Mouse (Mus musculus): ENCODE measurements around the gene Gm20767. TPM values are rescaled to one million over a fixed set of nuclear protein-coding genes. Genes with fewer than 3 reads are reported as not detected.
"Not testable (repeated sequence)": the region's sequence is repeated elsewhere in the genome, so short reads cannot be mapped to it uniquely, and the experiment has no call there.

Gm20767 gene
- polyA plus RNA-seq, 1 experiment from 2014 or later = not detected

DNA sequence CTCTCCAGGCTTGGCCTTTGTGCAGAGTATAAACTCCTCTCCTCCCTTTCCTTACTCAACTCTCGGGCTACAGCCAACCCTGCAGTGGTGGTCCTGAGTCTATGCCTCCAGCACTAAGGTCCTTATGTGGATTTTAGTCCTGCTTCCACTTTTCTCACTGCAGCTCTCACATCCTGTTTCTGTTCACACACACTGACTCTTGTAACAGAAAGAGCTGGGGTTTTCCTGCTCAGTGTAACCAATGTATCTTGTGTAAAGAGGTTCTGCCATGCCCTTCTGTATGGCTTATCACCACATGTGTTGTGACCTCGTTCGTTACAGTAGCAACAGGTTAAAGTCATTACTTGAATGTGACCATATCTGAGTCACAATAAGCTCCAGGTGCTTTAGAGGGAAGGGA is 10.5 kb downstream of the Gm20767 start:
- not testable (repeated sequence) for H3K27me3 ChIP-seq (replicated peaks; ENCODE audit: control insufficient read depth, insufficient read depth, low read length)

DNA sequence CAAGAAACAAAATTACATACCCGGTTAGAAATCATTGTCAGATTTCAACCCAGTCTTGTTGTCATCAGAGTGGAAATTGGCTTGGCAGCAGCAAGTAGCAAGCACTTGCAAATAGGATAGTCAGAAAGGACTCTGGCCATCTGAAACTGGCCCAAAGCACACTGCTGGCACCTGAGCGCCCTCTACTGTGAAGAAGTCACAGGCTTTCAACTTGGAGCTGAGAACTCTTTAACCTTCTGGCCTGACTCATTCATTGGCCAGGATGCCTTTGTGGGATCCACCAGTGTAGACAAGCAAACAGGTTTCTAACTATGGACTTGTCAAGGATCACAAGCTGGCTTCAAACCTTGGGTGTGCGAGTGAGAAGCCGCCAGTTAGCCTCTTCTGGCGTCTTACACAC is 28.3 kb downstream of the Gm20767 start:
- 54% methylated on average over 5 of the region's 5 CpGs for WGBS
- H3K36me3 ChIP-seq (ENCODE audit: control insufficient read depth, insufficient read depth, low read length); H3K9me3 ChIP-seq (ENCODE audit: control insufficient read depth, low read length); H3K4me3 ChIP-seq (ENCODE audit: low read depth, low read length); ATAC-seq (ENCODE audit: low read depth); DNase-seq (ENCODE audit: low spot score); H3K27me3 ChIP-seq (replicated peaks; ENCODE audit: control insufficient read depth, insufficient read depth, low read length); H3K9ac ChIP-seq (ENCODE audit: low read depth, low read length); H3K4me1 ChIP-seq (ENCODE audit: control insufficient read depth, insufficient read depth, low read length); H3K27ac ChIP-seq (replicated peaks; ENCODE audit: low read depth, low read length); H3K4me2 ChIP-seq (ENCODE audit: low read depth, low read length): not testable (repeated sequence)

More for the DNA sequence above, 10.5 kb downstream of the Gm20767 start:
- ATAC-seq (ENCODE audit: low read depth); H3K4me2 ChIP-seq (ENCODE audit: low read depth, low read length); H3K36me3 ChIP-seq (ENCODE audit: control insufficient read depth, insufficient read depth, low read length); H3K4me3 ChIP-seq (ENCODE audit: low read depth, low read length); H3K9ac ChIP-seq (ENCODE audit: low read depth, low read length); DNase-seq (ENCODE audit: low spot score); H3K27ac ChIP-seq (replicated peaks; ENCODE audit: low read depth, low read length); H3K4me1 ChIP-seq (ENCODE audit: control insufficient read depth, insufficient read depth, low read length); H3K9me3 ChIP-seq (ENCODE audit: control insufficient read depth, low read length): not testable (repeated sequence)
- 63% methylated on average over 3 of the region's 3 CpGs for WGBS

DNA sequence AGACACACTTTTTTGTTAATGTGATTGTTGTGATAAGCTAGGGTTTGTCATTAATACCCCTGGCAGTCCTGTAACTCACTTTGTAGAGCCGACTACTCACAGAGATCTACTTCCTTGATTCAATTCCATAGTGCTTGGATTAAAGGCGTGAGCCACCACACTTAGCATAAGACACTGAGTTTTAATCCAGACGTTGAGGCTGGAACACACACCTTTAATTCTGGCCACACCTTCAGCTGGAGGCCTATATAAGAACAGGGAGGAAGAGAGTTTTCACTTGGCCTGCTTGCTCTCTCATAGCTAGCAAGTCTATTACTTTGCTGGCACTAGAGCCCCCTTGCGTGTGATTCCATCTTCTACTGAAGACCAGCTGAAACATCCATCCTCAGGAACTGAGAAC is 32.1 kb downstream of the Gm20767 start, which contains the start of gene Gm21818:
Gm21818 (plus strand) TSS at position 301 of the 400 bp plus-strand sequence.
- H3K4me1 ChIP-seq (ENCODE audit: control insufficient read depth, insufficient read depth, low read length); H3K36me3 ChIP-seq (ENCODE audit: control insufficient read depth, insufficient read depth, low read length); ATAC-seq (ENCODE audit: low read depth); H3K27me3 ChIP-seq (replicated peaks; ENCODE audit: control insufficient read depth, insufficient read depth, low read length); DNase-seq (ENCODE audit: low spot score); H3K9me3 ChIP-seq (ENCODE audit: control insufficient read depth, low read length); H3K9ac ChIP-seq (ENCODE audit: low read depth, low read length); H3K4me3 ChIP-seq (ENCODE audit: low read depth, low read length); H3K27ac ChIP-seq (replicated peaks; ENCODE audit: low read depth, low read length); H3K4me2 ChIP-seq (ENCODE audit: low read depth, low read length): not testable (repeated sequence)
- WGBS = 76% methylated on average over 4 of the region's 4 CpGs

DNA sequence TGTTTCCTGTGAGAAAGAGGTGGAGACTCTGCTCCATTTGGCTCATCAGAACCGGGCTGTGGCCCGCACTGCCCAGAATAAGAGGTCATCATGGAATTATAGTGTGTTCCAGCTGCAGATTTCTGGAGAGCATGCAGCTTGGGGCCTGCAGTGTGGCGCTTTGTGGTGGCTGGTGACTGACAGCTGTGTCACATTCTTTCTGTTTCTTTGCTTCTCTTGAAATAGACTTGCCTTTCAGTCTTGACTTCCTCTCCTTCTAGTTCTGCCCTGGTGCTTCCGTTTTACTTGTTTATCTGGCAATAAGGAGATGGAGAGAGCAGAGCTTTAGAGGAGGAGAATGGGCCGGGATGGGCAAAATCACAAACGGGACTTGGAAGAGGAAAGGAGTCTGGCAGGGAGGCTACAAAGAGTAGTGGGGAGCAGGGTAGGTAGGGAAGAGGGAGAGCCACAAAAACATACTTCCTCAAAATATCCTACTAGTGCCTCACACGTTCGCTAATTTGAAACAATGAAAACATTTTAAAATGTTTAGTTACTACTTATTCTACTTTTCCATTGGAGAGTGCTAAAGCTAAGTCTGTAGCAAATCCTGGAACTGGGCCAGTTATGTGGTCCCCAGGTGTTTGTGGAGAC is 56.3 kb downstream of the Gm20767 start:
- H3K4me1 ChIP-seq (ENCODE audit: control insufficient read depth, insufficient read depth, low read length); ATAC-seq (ENCODE audit: low read depth); H3K4me3 ChIP-seq (ENCODE audit: low read depth, low read length); H3K36me3 ChIP-seq (ENCODE audit: control insufficient read depth, insufficient read depth, low read length); H3K9ac ChIP-seq (ENCODE audit: low read depth, low read length); H3K27me3 ChIP-seq (replicated peaks; ENCODE audit: control insufficient read depth, insufficient read depth, low read length); H3K4me2 ChIP-seq (ENCODE audit: low read depth, low read length); H3K9me3 ChIP-seq (ENCODE audit: control insufficient read depth, low read length); DNase-seq (ENCODE audit: low spot score); H3K27ac ChIP-seq (replicated peaks; ENCODE audit: low read depth, low read length): not testable (repeated sequence)
- 78% methylated on average over 7 of the region's 8 CpGs for WGBS

Other genes starting within 250 kb of the Gm20767 start
- gene Tcstv1, start 245.5 kb upstream of the Gm20767 start, polyA plus RNA-seq (2014; fragmentation: Nextera tagmentation; extraction: Ambion mirVana) = not detected in 2 replicates
- gene Gm21761, start 211.0 kb upstream of the Gm20767 start, polyA plus RNA-seq (2014; fragmentation: Nextera tagmentation; extraction: Ambion mirVana) = not detected in 2 replicates
- gene B020031M17Rik, start 189.4 kb upstream of the Gm20767 start, polyA plus RNA-seq (2014; fragmentation: Nextera tagmentation; extraction: Ambion mirVana) = not detected in 2 replicates
- gene Gm36079, start 113.2 kb upstream of the Gm20767 start, polyA plus RNA-seq (2014; fragmentation: Nextera tagmentation; extraction: Ambion mirVana) = not detected in 2 replicates
- gene Gm21188, start 88.1 kb upstream of the Gm20767 start, polyA plus RNA-seq (2014; fragmentation: Nextera tagmentation; extraction: Ambion mirVana) = 0.13 and 0.22 TPM in 2 replicates
- not detected in 2 replicates for gene Gm21818, start 32.2 kb downstream of the Gm20767 start, polyA plus RNA-seq (2014; fragmentation: Nextera tagmentation; extraction: Ambion mirVana)
- not detected in 2 replicates for gene Gm21762, start 75.7 kb downstream of the Gm20767 start, polyA plus RNA-seq (2014; fragmentation: Nextera tagmentation; extraction: Ambion mirVana)
- gene Gm21731, start 98.9 kb downstream of the Gm20767 start, polyA plus RNA-seq (2014; fragmentation: Nextera tagmentation; extraction: Ambion mirVana) = not detected in 2 replicates
- gene AF067061, start 122.9 kb downstream of the Gm20767 start, polyA plus RNA-seq (2014; fragmentation: Nextera tagmentation; extraction: Ambion mirVana) = not detected in 2 replicates
- 0.28 TPM in 1 of 2 replicates, not detected in the other for gene BC147527, start 160.1 kb downstream of the Gm20767 start, polyA plus RNA-seq (2014; fragmentation: Nextera tagmentation; extraction: Ambion mirVana)
- not detected in 2 replicates for gene Tcstv3, start 176.6 kb downstream of the Gm20767 start, polyA plus RNA-seq (2014; fragmentation: Nextera tagmentation; extraction: Ambion mirVana)

Data from embryonic facial prominence, embryonic 14.5 days (tissue).